21 mouse cellular contexts compared by ENCODE assay signal in genomic region chrX:7971292-7971691, GRCm38 (mm10). TPM values are rescaled to one million over a fixed set of nuclear protein-coding genes. Genes with fewer than 3 reads are reported as not detected.
A peak's percentile ranks its signal among the peaks of the same experiment; 100 is the strongest.
DNase-seq lines count a peak whose midpoint lies in the region; ATAC-seq and TF ChIP-seq lines count a peak whose summit lies in the region.
"Had no signal": no experiment of that assay in that cellular context is flagged by ENCODE, and none has a peak within 500 bp of the region (broad histone marks: within the 10 kb centered on the region; RNA-seq: fewer than 3 reads in every experiment).

No protein-coding gene starts in this region.

- no peak for TF ChIP-seq CTCF in G1E (IDR thresholded peaks at IDR 0.05; ENCODE audit: low read depth, low read length)

- peak overlapping the region; percentile 16; the same call in 1 of the 2 replicates for H3K4me3 ChIP-seq in G1E (ENCODE audit: low read depth, low read length)
- H3K4me3 ChIP-seq: hindbrain, embryonic 15.5 days; midbrain, embryonic 13.5 days had no signal

- DNase-seq in 416B (ENCODE audit: low read depth): peak; percentile 29
- DNase-seq in G1E (ENCODE audit: low spot score): peak; percentile 67
- DNase-seq in embryo, embryonic 10 days (ENCODE audit: low spot score): no peak
- no peak for DNase-seq in lung, postnatal 36 days
- no peak for DNase-seq in cerebellum, postnatal 36 days
- DNase-seq in frontal cortex, postnatal 14 days (ENCODE audit: low spot score in 2 of 2): no peak
- DNase-seq: adrenal gland, adult 2 months; gastrocnemius, postnatal 14 days; kidney, adult 8-10 months; layer of hippocampus, adult 9-11 months; lung, embryonic 14.5 days had no signal

- peaks cover 36% of the 10 kb centered on the region for H3K4me1 ChIP-seq in G1E (ENCODE audit: insufficient read depth, low read depth, low read length)
- H3K4me1 ChIP-seq: hindbrain, embryonic 15.5 days; midbrain, embryonic 13.5 days had no signal

- no peaks in the 10 kb centered on the region for H3K27me3 ChIP-seq in G1E (ENCODE audit: insufficient read depth, low read length)
- H3K27me3 ChIP-seq: CH12.LX; hindbrain, embryonic 15.5 days; midbrain, embryonic 13.5 days had no signal

- no peaks in the 10 kb centered on the region for H3K36me3 ChIP-seq in G1E (replicated peaks)
- H3K36me3 ChIP-seq: hindbrain, embryonic 15.5 days; midbrain, embryonic 13.5 days had no signal

- no peaks in the 10 kb centered on the region for H3K9me3 ChIP-seq in G1E (replicated peaks)
- H3K9me3 ChIP-seq: hindbrain, embryonic 15.5 days; midbrain, embryonic 13.5 days had no signal

- ATAC-seq in G1E (ENCODE audit: extremely low read depth, insufficient number of reproducible peaks, low FRiP score, poor library complexity, severe bottlenecking): peak; percentile 74
- peak; percentile 89 for ATAC-seq in erythroid progenitor cell, adult 5-6 weeks (replicated peaks; ENCODE audit: low FRiP score, poor library complexity, severe bottlenecking)
- ATAC-seq in megakaryocyte, adult 5-6 weeks (ENCODE audit: poor library complexity, severe bottlenecking): peak; percentile 49; the same call in 1 of the 2 replicates
- ATAC-seq: forebrain, embryonic 16.5 days; midbrain, embryonic 13.5 days had no signal

RNA-seq across cellular contexts. Expression of gene Gata1, which starts 6.6 kb away (rescaled TPM):
- total RNA-seq in G1E (2014; fragmentation: Nextera tagmentation) (93.3 and 105 TPM in 2 replicates), G1E (2017) (38.1 and 41.0 TPM in 2 replicates)
- polyA plus RNA-seq in G1E (2012): 46.2 and 48.8 TPM in 2 replicates
- total RNA-seq in erythroid progenitor cell, adult 5-6 weeks (2015; ENCODE audit: low replicate concordance): 205 and 250 TPM in 2 replicates
- 129 and 147 TPM in 2 replicates for total RNA-seq in erythroid progenitor cell, adult 5-6 weeks (2017; ENCODE audit: low replicate concordance)
- total RNA-seq in megakaryocyte, adult 5-6 weeks (2015): 5.8 and 7.1 TPM in 2 replicates
- total RNA-seq in megakaryocyte, adult 5-6 weeks (2017): 5.6 and 7.6 TPM in 2 replicates
- total RNA-seq: left cerebral cortex, postnatal 25 days had no signal
- polyA plus RNA-seq: forebrain, embryonic 16.5 days had no signal

RNA-seq across cellular contexts. Expression of gene Hdac6, which starts 23.6 kb away (rescaled TPM):
- 14.5 and 17.2 TPM in 2 replicates for total RNA-seq in G1E (2014; fragmentation: Nextera tagmentation)
- total RNA-seq in G1E (2017): 5.5 and 8.9 TPM in 2 replicates
- 6.0 and 6.5 TPM in 2 replicates for polyA plus RNA-seq in G1E (2012)
- 7.2 and 15.9 TPM in 2 replicates for total RNA-seq in erythroid progenitor cell, adult 5-6 weeks (2015; ENCODE audit: low replicate concordance)
- 13.0 and 21.8 TPM in 2 replicates for total RNA-seq in erythroid progenitor cell, adult 5-6 weeks (2017; ENCODE audit: low replicate concordance)
- 6.4 and 7.5 TPM in 2 replicates for total RNA-seq in megakaryocyte, adult 5-6 weeks (2015)
- total RNA-seq in megakaryocyte, adult 5-6 weeks (2017): 8.0 and 9.3 TPM in 2 replicates

RNA-seq across cellular contexts. Expression of gene Eras, which starts 42.9 kb away (rescaled TPM):
- total RNA-seq in G1E (2014; fragmentation: Nextera tagmentation) (not detected in 2 replicates), G1E (2017) (not detected in 2 replicates)
- not detected in 2 replicates for polyA plus RNA-seq in G1E (2012)
- total RNA-seq in erythroid progenitor cell, adult 5-6 weeks (2015; ENCODE audit: low replicate concordance): not detected in 2 replicates
- not detected in 2 replicates for total RNA-seq in erythroid progenitor cell, adult 5-6 weeks (2017; ENCODE audit: low replicate concordance)
- total RNA-seq in megakaryocyte, adult 5-6 weeks (2015): not detected in 2 replicates
- not detected in 2 replicates for total RNA-seq in megakaryocyte, adult 5-6 weeks (2017)
- total RNA-seq: adrenal gland, adult 2 months; CH12.LX; gastrocnemius, postnatal 14 days; left cerebral cortex, postnatal 25 days had no signal
- polyA plus RNA-seq: adrenal gland, adult 2 months; embryonic facial prominence, embryonic 14.5 days; forebrain, embryonic 16.5 days; heart, embryonic 16.5 days; lung, embryonic 14.5 days; urinary bladder, adult 2 months had no signal

RNA-seq across cellular contexts. Expression of gene Glod5, which starts 47.0 kb away (rescaled TPM):
- total RNA-seq in G1E (2014; fragmentation: Nextera tagmentation): not detected in 2 replicates
- total RNA-seq in G1E (2017): not detected in 2 replicates
- not detected in 2 replicates for polyA plus RNA-seq in G1E (2012)
- not detected in 2 replicates for total RNA-seq in erythroid progenitor cell, adult 5-6 weeks (2015; ENCODE audit: low replicate concordance)
- not detected in 2 replicates for total RNA-seq in erythroid progenitor cell, adult 5-6 weeks (2017; ENCODE audit: low replicate concordance)
- total RNA-seq in megakaryocyte, adult 5-6 weeks (2015): not detected in 2 replicates
- total RNA-seq in megakaryocyte, adult 5-6 weeks (2017): not detected in 2 replicates
- total RNA-seq: adrenal gland, adult 2 months; CH12.LX; gastrocnemius, postnatal 14 days; left cerebral cortex, postnatal 25 days had no signal
- polyA plus RNA-seq: adrenal gland, adult 2 months; embryonic facial prominence, embryonic 14.5 days; lung, embryonic 14.5 days; urinary bladder, adult 2 months had no signal

RNA-seq across cellular contexts. Expression of gene Pcsk1n, which starts 51.7 kb away (rescaled TPM):
- total RNA-seq in G1E (2014; fragmentation: Nextera tagmentation): not detected in 2 replicates
- not detected in 2 replicates for total RNA-seq in G1E (2017)
- polyA plus RNA-seq in G1E (2012): not detected in 2 replicates
- total RNA-seq in erythroid progenitor cell, adult 5-6 weeks (2015; ENCODE audit: low replicate concordance): not detected in 2 replicates
- total RNA-seq in erythroid progenitor cell, adult 5-6 weeks (2017; ENCODE audit: low replicate concordance): not detected in 2 replicates
- not detected in 2 replicates for total RNA-seq in megakaryocyte, adult 5-6 weeks (2015)
- not detected in 2 replicates for total RNA-seq in megakaryocyte, adult 5-6 weeks (2017)
- total RNA-seq: CH12.LX had no signal

Comparison
In these comparisons a context has a peak if more than half of its experiments do, and no peak if none do; other contexts are left out.
1. DNase-seq: peak in 416B (single experiment) and G1E (single experiment); none in embryo, embryonic 10 days (single experiment), lung, postnatal 36 days (single experiment), cerebellum, postnatal 36 days (0 of 2) and frontal cortex, postnatal 14 days (0 of 2).
2. RNA of gene Gata1, which starts 6.6 kb away (total RNA-seq): 129 to 250 TPM in erythroid progenitor cell, adult 5-6 weeks and 38.1 to 105 TPM in G1E; 5.6 to 7.6 TPM in megakaryocyte, adult 5-6 weeks; every median in the first group is over 4 times any median in the second.
3. Peak in every context shown above with its lines, with median percentiles within 50 percentile points of each other: ATAC-seq.